Mouse (Mus musculus) olfactory bulb, adult 2 months (tissue): ENCODE measurements around the gene Arl8a.

Experiments used
- CTCF ChIP-seq: fragments of 200-500 bp; IDR thresholded peaks from 2 replicates; pipeline ENCODE4 v1.5.1; 2012; ENCODE audit warnings: low read depth, mild to moderate bottlenecking, low read length, moderate library complexity; ENCODE audit not compliant: insufficient read depth
- POLR2A ChIP-seq: fragments of 200-500 bp; IDR thresholded peaks from 2 replicates; pipeline ENCODE4 v1.6.1; 2012; ENCODE audit warnings: mild to moderate bottlenecking, low read depth, low read length, moderate library complexity; ENCODE audit not compliant: insufficient read depth

DNA sequence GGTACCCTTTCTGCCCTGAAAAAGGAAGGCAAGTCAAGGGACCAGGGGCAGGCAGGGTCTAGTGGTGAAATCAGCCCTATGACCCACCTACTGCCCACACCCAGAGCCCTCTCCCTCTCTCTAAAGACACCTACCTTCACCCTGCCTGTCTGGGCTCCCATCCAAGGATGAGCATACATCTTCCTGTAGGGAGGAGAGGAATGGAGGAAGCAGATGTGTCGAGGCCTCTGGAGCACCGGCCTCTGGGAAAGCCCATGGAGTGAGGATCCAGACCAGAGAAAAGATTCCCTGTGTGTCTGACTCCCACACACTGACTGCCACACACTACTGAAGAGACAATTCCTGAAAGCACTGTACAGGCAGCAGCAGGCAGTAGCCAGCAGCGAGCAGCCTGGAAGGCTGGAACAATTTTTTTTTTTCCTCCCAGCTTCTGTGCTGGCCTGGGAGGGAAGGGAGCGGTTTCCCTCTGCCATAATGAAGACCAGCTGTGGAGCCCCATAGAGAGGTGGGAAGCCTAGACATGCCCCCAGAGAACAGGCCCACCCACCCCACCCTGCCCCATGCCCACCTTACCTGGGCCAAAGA lies 20.1 kb upstream of the Arl8a start:
- no peak for TF ChIP-seq POLR2A
- TF ChIP-seq CTCF: no peak
